Mouse (Mus musculus) cortical plate, adult 2 months (tissue): ENCODE results near the gene Slpi.

Experiments
- CTCF ChIP-seq: fragments of 200-500 bp; IDR thresholded peaks from 2 replicates; pipeline ENCODE4 v1.5.1; 2011; ENCODE audit warnings: mild to moderate bottlenecking, control low read depth, low read length; ENCODE audit not compliant: insufficient read depth; ENCODE audit errors: extremely low read depth
- POLR2A ChIP-seq: fragments of 200-500 bp; IDR thresholded peaks from 2 replicates; pipeline ENCODE4 v1.6.1; 2011; ENCODE audit warnings: mild to moderate bottlenecking, low read length, control low read depth; ENCODE audit not compliant: insufficient read depth; ENCODE audit errors: extremely low read depth

DNA sequence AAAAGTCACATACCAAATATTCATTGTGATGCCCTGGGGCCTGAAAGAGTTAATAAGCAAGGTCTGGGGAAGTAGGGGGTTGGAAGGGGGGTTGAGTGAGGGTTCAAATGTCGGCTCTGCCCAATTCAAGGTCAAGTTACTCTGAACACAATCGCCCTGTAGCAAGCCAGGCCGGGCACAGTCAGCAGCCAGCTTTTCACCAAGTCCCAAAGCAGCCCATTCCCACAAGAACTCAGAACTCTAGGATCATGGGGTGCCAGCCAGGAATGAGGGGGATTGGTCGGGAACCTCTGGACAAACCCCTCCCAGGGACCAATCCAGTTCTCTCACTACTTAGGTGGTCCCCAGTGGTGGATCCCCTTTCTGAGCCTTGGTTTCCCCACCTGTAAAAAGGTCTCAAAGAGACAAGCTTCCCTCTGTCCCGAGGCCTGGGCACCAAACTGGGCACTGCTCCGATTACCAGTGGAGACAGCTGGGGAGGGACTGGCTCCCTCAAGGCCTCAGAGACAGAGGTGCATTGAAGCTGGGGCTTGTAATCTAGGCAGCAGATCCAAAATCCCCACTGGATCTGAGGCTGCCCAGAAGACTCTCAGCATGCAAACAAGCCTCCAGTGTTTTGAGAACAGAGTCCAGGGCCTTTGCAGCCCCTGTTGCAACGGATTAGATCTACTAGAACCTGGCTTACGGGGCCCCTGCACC, 47.5 kb upstream of the Slpi start:
- TF ChIP-seq POLR2A, result no peak
- TF ChIP-seq CTCF, result no peak
